Mouse (Mus musculus) cerebellum, adult 8-10 months (tissue): ENCODE data around the gene Prdm11.

ENCODE experiments used
- DNase-seq: peaks from one replicate; pipeline ENCODE4 v3.0.0; 2022

Prdm11 gene

DNA sequence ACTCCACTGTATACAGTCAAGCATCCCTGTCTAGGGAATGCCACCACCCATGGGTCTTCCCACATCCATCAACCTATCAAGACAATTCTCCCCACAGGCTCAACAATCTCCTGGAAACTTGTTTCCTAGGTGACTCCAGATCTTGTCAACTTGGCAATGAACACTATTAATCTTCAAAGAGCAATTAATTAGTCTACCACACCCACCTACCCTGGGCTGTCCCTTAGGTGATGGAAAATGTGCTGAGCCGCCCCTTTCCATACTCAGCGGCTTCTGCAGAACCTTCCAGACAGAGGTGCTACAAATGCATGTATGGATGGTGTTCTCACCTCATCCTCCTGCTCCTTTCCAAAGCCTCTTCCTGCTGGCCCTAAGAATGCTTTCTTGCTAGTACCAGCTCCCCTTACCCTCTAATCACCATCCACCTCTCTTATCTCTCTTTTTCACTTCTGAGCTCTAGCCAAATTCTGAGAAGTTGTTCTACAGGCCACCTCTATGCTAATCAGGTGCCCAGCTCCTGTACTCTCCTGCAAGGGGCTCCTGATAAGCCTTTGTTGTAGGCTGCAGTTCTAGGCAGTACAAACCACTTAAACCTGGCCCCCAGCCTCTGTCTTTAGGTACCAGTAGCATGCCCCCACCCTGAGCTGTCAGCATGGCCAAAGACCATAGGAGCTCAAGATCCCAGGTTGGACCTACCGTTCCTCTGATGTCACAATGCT lies 37.8 kb downstream of the Prdm11 start:
- DNase-seq: no peak

DNA sequence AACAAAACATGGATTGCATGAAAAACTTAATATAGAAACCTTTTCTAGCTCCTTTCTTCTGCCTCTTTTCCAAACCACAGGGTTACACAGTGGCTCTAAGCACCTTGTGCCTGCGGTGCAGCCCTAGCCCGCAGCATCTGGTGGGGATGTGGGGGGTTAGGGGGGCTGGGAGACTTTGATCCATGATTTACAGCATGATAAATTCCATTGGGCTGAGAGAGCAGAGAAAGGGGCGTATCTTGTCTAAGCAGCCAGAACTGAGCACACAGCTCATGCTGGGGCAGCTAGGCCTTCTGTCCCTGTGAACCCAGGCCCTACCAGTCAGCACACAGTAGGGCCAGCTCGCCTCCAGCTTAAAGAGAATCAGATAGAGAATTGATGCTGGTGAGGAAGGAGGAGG lies 40.9 kb downstream of the Prdm11 start:
- DNase-seq: no peak

DNA sequence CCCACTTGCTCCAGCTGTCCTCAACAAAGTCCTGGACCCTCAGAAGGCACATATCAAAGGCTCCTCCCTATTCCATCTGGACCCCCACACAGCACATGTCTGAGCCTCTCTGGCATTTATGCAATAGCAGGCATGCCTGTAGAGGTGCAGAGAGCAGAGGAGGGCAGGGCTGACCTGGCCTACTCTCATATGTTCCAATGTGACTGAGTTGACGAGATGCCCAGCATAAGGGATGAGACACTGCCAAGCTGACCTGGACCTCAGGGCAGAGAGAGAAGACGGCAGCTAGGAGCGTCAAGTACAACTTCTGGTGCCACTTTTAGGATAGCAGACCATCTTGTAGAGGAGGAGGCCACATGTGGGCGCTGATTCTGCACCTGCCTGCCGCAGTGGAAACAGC lies 54.0 kb downstream of the Prdm11 start:
- DNase-seq: no peak

DNA sequence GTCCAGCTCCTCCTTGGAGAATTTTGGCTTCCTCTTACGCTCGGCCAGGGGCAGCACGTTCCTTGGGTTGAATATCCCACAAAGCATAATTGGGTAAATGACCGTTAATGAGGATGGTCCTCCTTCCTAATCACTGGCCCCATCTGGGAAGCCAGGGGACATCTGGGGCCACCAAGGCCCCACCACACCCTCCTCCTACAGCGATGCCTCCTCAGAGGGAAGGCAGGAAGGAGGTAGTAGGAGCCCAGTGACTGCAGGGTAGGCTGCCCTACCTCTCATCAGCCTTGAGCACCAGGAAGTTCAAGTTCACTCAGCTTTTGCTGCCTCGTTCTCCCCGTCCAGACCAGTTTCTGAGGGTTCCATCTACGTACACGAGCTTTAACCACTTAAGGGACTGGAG lies 56.4 kb downstream of the Prdm11 start:
- no peak for DNase-seq

DNA sequence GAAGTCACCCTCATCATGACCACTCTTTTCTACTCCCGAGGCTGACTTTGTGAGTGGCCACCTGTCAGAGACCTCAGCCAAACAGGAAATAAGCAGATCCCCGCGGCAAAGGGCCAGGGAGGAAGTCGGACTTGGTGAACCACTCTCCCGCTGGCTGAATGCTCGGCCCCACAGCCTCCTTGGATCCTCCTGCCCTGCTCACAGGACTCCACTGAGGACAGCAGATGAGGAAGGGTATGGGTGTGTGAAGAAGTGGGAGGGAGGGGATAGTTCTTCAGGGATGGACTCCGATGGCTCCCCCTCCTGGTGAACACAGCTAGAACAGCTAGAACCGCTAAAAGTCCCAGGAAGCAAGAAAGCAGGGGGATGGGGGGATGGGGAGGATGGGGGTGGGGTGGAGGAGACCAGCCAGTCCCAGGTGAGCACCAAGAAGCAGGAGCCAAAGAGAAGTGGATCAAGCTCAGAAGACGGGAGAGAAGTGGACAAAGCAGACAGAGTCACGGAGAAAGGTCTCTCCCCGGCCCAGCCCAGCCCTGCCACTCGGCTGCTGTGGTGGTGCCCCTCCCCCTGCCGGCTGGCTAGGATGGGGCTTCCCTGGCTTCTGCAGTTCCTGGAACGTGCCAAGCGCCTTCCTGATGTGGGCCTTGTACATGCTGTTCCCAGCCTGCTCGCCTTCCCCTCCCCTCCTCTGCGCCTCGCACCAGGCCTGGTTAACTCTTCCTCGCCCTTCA lies 57.9 kb downstream of the Prdm11 start:
- peak; percentile 28 for DNase-seq

DNA sequence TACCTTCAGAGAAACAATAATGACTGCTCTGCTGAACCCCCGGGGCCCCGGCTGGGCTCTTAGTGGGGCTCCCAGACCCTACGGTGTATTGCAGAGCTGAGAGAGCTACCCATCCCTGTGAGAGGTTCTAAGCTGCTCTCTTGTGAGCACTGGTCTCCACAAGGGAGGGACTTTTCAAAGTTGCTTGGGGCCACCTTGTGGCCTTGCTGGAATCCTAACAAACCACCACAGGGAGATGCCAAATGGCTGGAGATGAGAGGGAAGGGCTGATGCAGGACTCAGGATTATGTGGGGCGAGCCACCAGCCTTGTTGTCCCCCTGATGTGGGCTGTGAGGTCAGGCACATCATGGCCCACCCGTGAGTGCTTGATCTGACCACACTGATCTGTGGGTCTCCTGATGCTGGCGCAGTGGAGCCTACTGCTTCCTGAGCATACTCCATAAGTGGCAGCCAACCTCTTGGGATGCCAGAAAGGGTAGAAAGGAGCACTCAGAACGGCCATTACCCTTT lies 58.8 kb downstream of the Prdm11 start:
- DNase-seq: no peak

DNA sequence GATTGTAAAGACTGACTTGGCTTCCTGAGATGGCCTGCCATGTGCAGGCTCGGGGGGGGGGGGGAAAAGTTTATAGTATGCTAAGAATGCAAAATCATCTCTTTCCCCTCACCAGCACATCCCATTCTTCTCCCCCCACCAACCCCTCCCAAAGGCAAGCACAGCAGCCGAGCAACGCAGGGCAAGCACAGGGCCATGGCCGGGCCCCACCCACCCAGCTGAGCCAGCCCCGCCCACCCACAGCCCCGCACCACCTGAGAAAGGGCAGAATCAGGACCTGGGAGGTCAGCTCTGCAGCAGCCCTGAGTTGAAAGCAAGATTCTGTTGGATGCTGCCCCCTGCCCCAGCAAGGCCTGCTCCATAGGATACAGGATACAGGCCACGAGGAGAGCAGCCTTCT lies 60.4 kb downstream of the Prdm11 start:
- DNase-seq: no peak

DNA sequence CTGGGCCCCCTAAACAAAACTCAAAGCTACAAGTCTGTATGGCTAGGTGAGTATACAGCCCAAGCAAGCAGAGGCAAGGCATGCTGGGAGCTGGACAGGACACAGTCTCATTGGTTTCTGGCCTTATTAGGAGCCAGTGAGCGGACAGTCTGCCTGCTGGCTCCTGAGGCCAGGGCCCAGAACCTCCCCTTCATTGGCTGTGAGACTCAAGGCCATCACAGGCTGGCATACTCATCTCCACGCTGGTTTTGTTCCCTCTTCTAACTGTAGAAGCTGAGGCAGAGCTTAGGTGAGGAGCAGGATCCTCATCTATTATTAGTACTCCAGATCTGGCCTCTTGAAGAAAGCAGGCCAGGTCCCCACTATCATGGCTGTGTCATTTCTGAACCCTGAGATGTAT lies 60.8 kb downstream of the Prdm11 start:
- DNase-seq: no peak

DNA sequence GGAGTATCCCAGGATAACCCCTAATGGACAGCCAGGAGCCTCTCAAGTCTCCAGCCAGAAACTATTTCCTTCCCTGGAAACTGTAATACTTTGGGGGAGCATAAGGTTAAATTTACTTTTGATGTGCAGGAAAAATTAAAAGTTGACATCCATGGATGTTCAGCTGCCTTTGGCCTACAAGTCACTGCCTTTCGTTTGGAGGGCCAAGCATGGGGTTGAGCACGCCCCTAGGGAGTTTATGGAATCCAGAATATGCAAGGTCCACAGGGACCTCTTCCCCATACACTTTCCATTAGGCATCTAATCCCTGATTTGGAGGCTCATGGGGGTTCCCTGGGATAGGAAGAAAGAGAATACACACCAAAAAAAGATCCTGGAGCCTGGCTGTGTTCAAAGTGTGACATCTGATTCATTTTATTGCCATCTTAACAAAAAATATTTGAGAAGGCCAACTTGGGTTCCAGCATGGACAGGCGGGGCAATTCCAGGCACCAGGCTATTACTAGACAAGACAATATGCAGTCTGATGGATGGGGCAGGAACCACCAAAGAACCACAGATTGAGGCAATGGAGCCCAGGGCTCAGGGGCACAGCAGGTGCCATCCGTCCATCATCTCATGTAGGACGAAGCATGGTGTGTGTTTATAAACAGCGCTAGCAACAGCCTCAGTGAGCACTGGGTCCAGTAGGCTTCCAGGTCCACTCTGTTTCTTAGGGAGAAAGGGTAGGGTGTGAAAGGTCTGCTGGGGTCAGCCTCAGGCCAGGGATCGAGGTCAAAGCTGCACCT lies 61.5 kb downstream of the Prdm11 start:
- no peak for DNase-seq

DNA sequence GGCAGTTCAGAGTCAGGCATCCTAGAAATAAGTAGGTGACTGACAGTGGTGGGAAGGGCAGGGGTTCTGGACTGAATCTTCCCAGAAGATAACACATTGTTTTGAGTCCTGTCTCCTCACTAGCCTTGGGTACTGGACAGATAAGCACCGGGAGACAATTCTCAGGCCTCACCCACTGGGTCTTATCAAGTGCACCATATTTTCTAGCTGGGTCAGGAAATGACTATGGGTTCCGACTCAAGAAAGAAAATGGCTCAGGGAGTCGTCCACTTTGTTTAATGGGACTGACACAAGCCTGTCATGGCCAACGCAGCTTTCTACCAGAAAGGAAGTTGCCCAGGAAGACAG lies 62.7 kb downstream of the Prdm11 start:
- DNase-seq: no peak

DNA sequence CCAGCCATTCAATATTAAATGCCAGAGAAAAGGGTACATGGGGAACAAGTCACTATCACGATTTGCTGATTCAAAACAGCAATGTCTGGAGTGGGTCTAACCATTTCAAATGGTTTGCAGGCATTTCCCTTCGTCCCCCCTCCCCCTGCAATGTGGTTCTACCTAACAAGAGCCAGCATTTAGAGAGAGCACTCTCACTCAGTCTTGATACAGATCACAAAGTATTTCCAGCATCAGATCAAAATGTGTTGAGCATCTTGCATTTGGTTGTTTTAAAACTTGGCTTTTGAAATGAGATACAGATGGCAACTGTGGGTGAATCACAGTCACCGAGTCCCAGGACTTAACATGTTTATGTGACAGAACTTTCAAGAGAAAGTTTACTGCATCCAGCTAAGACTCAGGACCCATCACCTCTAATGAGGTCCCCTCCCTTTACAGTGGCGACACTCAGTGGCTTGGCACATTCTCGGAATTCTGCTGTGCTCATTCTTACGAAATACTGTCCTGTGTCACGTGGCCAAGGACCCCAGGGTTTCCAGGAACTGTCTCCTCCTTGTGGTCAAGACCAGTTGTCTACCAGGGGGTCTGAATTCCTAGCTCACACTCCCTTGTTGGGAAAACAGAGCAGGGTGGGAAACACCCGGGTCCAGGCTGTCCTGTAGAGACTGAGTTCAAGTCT lies 63.2 kb downstream of the Prdm11 start:
- DNase-seq: no peak

DNA sequence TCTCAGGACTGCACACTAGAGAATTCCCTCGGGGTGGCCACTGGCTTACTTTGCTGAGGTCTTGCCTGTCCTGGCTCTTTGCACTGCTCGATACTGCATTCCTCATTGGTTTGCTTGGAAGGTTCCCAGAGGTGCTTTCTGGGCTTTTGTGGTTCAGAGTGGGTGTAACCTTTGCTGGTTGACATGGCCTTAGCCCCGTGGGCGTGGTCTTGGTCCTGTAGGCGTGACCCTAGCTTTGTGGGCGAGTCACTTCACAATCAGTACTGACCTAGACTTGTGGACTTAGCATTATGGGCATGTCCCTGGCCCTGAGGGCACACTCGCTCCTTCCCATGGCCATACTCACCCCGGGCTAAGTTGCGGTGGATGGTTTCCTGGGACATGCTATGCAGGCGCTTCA lies 65.8 kb downstream of the Prdm11 start:
- no peak for DNase-seq

DNA sequence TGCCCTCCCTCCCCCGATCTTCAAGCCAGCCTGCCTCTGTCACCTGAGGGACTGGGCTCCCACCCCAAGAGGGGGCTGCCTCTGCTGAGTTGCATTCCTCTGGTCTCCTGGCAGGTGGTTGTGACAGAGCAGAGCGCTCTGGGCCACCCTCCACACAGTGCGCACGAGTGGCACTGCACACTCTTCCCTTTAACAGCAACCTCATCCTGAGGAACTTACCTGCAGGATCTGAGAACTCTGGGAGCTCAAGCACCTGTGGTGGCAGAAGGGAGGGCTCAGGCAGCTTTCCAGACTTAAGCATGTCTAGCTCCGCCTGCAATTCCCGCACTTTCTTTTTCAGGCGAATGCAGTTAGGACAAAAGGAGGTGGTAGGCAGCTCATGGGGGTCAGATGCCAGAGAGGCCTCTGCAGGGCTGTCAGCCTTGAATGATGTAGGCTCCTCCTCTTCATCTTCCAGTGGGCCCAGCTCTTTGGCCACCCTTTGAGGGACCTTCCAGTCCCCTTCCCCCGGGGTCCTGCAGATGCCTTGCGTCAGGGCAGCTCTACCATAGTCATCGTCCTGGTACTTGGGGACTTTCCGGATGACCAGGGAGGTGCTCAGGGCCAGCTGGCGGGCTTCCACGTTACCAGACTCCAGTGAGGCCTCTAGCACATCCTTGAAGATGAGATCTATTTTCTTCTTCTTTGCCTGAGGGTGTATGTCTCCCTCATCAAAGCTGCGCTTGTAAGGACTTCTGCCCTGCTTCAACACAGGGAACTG lies 70.8 kb downstream of the Prdm11 start:
- no peak for DNase-seq

DNA sequence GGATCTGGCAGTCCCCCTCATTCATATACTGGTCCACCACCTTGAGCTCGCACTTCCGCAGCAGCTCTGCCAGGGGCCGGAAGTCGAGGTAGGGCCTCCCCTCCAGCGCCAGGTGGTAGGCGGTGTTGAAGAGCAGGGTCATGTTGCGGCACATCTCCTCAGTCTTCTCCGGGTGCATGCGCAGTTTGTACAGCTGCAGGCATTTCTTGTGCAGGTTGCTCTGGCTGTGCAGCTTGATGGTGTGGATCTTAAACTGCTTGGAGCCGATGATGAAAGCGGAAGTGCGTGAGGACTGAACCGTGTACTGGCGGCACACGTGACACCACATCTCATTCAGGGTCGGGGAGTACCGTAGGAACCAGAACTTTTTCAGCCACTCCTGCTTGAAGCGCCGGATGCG lies 72.3 kb downstream of the Prdm11 start:
- no peak for DNase-seq

DNA sequence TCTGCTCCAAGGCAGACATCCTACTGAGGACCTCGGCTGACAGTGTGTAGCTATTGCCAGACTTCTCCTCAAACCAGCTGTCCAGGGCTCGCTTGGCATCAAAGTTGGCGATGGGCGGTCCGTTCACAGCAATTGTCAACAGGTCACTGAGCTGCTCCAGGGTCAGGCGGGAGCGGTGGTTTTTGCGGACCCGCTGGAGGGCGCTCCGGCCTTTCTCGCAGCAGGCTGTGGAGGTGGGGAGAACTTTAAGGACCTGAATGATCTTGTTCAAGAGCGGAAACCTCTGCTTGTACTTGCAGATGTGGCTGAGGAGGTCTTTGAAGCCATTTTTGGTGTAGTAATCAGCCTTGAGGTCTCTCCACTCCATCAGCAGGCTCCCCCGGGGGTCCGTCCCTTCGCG lies 73.9 kb downstream of the Prdm11 start:
- no peak for DNase-seq

DNA sequence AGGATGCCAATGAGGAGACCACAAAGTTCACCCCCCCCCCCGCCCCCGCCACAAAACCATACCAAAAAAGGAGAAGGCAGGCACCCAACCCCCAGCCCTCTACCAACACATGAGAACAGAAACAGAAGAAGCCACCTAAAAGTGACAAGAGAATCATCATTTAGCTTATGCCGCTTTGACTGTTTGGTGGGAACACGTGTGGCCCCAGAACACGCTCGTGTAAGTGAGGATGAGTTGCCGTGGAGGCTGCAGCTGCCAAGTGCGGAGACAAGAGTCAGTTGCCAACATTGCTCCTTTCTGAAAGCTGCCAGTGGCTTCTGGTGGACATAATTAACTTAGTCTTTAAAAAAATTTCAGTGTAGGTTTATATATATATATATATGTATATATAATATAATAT lies 74.4 kb downstream of the Prdm11 start:
- DNase-seq: no peak

DNA sequence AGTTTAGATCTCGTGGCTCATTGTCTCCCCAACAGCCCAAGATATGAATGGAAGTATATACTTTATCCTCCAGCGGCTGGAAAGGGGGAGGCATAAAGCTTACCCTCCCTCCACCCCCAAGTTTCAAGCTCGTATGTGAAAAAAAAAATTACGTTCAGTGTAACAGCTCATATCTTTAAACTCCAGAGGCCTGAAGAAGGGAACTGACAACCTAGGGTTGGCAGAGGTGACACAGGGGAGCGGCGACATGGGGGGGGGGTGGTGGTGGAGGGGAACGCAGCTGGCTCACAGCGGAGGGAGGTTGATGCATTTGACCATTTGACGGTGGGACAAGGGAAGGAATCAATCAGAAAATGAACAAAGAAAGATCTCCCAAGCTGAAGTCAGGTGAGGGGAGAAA lies 74.9 kb downstream of the Prdm11 start:
- DNase-seq: no peak

DNA sequence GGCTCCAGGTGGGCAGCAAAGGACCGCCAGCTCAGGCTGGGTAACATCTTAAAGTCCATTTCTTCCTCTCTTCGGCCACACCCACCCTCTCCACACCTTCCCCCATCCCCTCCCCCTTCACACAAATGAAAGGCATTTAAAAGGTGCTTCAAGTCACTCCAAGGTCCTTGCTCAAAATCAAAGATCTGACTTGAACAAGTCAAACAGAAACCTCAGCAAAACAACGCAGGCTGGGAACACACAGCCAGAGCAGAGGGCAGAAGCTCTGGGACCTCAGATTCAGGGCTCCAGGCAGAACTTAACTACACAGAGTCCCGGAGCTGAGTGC lies 78.2 kb downstream of the Prdm11 start:
- no peak for DNase-seq

DNA sequence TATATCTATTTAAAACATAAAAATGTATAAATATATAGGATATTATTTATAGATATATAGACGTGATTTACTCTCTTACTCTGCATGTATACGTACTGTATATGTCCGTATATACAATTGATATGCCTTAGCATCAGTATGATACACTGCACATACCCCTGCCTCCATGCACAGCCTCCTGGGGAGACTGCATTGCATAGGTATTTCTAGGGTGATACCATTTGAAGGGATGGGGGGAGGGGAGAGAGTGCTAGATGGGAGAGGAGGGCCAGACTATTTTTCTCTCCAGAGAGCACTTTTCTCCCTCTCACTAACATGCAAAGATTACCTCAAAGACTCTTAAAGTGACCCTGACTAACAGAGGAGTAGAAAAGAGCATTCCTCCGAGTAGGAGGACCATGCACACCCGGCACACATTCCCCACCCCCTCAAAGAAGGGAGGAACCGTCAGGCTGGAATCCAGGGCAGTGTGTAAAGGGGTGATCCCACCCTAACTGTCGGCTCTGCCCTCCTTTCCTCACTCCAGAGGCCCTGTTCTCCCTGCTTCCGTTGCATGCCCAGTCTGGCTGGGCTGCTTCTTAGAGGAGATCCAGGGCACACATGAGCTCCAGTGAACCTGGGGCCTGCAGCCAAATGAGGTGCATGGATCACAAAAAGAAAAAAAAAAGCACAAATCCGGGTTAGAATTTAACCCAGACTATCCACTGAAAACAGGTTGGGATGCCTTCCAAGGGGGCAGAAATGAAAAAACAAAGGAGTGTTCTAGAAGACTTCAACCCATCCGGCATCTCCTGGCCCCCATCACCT lies 78.7 kb downstream of the Prdm11 start:
- no peak for DNase-seq

DNA sequence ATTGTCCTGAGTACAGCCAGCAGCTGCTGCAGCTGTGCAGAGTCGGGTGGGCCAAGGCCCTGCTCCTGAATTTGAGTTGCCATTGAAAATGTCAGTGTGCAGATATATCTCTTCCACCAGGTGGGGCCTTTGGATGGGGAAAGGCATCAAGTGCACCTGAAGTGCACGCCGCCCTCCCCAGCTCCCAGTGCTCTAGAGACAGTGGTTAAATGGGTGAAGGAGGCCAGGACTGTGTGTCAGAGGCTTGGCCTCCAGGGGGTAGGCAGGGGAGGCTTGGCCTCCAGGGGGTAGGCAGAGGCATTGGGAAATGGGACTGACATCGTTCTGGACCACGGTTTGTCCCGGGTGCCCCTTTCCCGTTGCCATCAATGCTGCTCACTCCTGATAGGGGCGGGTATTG lies 79.7 kb downstream of the Prdm11 start:
- DNase-seq: no peak

DNA sequence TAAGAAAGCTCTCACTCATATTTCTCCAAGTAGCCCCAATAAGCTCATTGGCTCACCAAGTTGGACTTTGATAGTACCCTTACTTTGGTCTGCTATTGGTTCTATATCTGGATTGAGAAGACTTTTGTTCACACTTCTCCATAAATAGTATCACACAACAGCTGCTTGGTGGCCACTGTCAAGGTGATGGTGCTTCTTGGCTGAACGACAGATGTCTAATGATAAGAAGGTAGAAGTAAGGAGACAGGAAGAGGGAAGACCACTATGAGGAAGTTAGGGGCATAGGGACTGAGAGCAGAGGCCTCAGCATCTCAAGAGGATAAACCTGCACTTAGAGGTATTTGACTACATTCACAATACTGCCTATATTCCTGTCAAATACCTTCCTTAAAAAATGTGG lies 81.6 kb downstream of the Prdm11 start:
- DNase-seq: no peak

DNA sequence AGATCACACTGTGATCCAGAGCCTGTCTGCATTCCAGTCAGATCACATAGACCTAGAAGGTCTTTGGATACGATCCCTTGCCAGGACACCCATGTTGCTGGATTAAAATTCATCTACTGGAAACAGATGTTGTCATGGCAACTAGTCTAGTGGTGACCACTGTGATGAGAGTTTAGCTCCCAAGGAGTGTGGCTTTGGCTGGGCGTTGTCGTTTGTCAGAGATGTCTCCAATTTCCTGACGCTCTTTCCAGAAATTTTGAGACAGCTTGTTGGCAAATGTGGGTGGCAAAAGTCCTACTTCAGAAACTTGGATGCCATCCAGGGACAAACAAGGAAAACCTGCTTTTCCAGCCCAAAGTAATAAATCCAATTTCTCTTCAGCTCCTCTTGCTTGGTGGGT lies 87.3 kb downstream of the Prdm11 start:
- no peak for DNase-seq
